Mouse (Mus musculus) adrenal gland, postnatal 25 days (tissue): ENCODE measurements around the gene Olfr309. TPM values are rescaled to one million over a fixed set of nuclear protein-coding genes. Genes with fewer than 3 reads are reported as not detected.
"Not testable (repeated sequence)": the region's sequence is repeated elsewhere in the genome, so short reads cannot be mapped to it uniquely, and the experiment has no call there.

Source experiments
- DNase-seq: peaks from one replicate; pipeline ENCODE4 v3.0.0; 2021; ENCODE audit warnings: mixed read lengths
- long read RNA-seq: library from polyadenylated mRNA; stranded (forward); transcript quantifications from one replicate; pipeline ENCODE4 v2.0.0, GENCODE M21; 2021
- microRNA-seq, 2 experiments: library from miRNA; unstranded; fragments of <30 nt; microRNA quantifications; one replicate each; pipeline ENCODE4 v1.2.0; 2021
- total RNA-seq: library from RNA; stranded (reverse); gene quantifications from 2 replicates; pipeline ENCODE4 v1.2.3, GENCODE M21; 2021

The Olfr309 gene
- total RNA-seq, result not detected in 2 replicates
- long read RNA-seq, result 0 reads

GRCm38 (mm10) chr7:86313608-86314007 is at the start of gene Olfr309:
Olfr309 (minus strand) TSS chr7:86313708.
- DNase-seq, result no peak

GRCm38 (mm10) chr7:86346296-86346695 is 32.8 kb upstream of the Olfr309 start:
- DNase-seq, result not testable (repeated sequence)

- no peak for DNase-seq
Measured at GRCm38 (mm10) chr7:86344253-86344652, 30.7 kb upstream of the Olfr309 start.

GRCm38 (mm10) chr7:86342881-86343565 is 29.5 kb upstream of the Olfr309 start:
- DNase-seq, result no peak

- no peak for DNase-seq
Measured at GRCm38 (mm10) chr7:86337486-86337885, 24.0 kb upstream of the Olfr309 start, which contains the start of gene Olfr307. Olfr307 (minus strand) TSS chr7:86337586.

- DNase-seq, result no peak
Measured at GRCm38 (mm10) chr7:86325530-86325929, 12.0 kb upstream of the Olfr309 start, which contains the start of gene Olfr308. Olfr308 (minus strand) TSS chr7:86325630.

GRCm38 (mm10) chr7:86321323-86321722 is 7.8 kb upstream of the Olfr309 start:
- no peak for DNase-seq

GRCm38 (mm10) chr7:86277072-86277471 is 36.4 kb downstream of the Olfr309 start, which contains the start of gene Olfr310:
Olfr310 (minus strand) TSS chr7:86277172.
- no peak for DNase-seq

Small RNA genes lying within 50 kb of the gene (microRNA-seq; reads per million reads assigned to microRNA genes)
- 0 reads per million in 2 experiments for gene Gm23192

Other genes starting within 250 kb of the Olfr309 start
- not detected in 2 replicates for gene Vmn2r75, start 141.9 kb downstream of the Olfr309 start, total RNA-seq
- gene Vmn2r76, start 67.4 kb downstream of the Olfr309 start, total RNA-seq, result not detected in 2 replicates
- gene Olfr310, start 36.5 kb downstream of the Olfr309 start, total RNA-seq, result not detected in 2 replicates
- gene Olfr308, start 11.9 kb upstream of the Olfr309 start, total RNA-seq, result not detected in 2 replicates
- not detected in 2 replicates for gene Olfr307, start 23.9 kb upstream of the Olfr309 start, total RNA-seq
- not detected in 2 replicates for gene Olfr305, start 53.2 kb upstream of the Olfr309 start, total RNA-seq
- not detected in 2 replicates for gene Olfr304, start 73.0 kb upstream of the Olfr309 start, total RNA-seq
- gene Olfr303, start 84.1 kb upstream of the Olfr309 start, total RNA-seq, result not detected in 2 replicates
- not detected in 2 replicates for gene Olfr301, start 90.1 kb upstream of the Olfr309 start, total RNA-seq
- not detected in 2 replicates for gene Olfr299, start 146.2 kb upstream of the Olfr309 start, total RNA-seq
- gene Olfr298, start 178.8 kb upstream of the Olfr309 start, total RNA-seq, result not detected in 2 replicates
- not detected in 2 replicates for gene Olfr297, start 206.3 kb upstream of the Olfr309 start, total RNA-seq